Mouse (Mus musculus): ENCODE results near the gene Cass4. TPM values are rescaled to one million over a fixed set of nuclear protein-coding genes. Genes with fewer than 3 reads are reported as not detected.

Cass4 gene
- polyA plus RNA-seq (2012; rRNA removed): 0.22 and 0.30 TPM in 2 replicates

DNA sequence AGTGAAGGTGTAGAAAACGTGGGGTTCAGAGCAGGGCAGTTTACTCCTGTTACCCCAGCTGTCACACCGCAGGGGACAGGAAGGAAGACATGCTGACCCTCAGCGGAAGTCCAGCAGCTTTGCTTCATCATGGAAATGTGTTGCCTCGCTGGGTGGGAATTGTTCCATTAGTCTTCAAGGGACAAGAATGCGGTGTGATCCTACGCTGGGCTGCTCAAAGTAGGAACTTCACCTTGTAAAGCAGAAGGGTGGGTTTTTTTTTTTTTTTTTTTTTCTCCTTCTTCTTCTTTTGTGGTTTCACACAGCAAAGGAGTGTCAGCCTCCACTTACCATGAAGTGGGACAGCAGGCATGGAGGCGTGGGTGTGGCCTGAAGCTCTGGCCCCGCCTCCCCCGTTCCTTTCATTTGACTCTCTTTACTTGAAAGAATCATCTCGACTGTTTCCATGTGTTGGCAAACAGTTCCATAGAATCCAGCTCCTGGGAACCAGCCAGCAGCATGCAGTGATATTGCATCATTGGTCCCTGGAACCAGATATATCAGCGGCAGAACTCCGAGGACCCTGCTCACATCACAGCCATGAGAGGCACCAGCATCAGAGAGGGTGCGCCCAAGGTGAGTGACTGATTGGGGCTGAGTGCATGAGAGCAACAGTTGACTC is at the start of gene Cass4:
Cass4 (plus strand) TSS at position 404 of the 661 bp plus-strand sequence.
- DNase-seq: peak; percentile 10
- no peaks in the 10 kb centered on the region for H3K27me3 ChIP-seq (replicated peaks; ENCODE audit: control insufficient read depth, insufficient read depth, low read length)
- H3K27ac ChIP-seq (ENCODE audit: insufficient read depth, low read depth, low read length): no peak within 1 kb of the TSS
- H3K4me1 ChIP-seq (ENCODE audit: control insufficient read depth, insufficient read depth, low read length): no peaks in the 10 kb centered on the region
- TF ChIP-seq POLR2A (IDR thresholded peaks at IDR 0.05; ENCODE audit: low read depth, low read length) (no peak), CTCF (conservative IDR thresholded peaks at IDR 0.05; ENCODE audit: insufficient read depth, insufficient read length, low read depth, low read length) (no peak)
- no peaks in the 10 kb centered on the region for H3K36me3 ChIP-seq (ENCODE audit: control insufficient read depth, insufficient read depth, low read length)
- 36% methylated on average over 13 of the region's 13 CpGs for WGBS
- H3K4me3 ChIP-seq (ENCODE audit: insufficient read depth, low read depth, low read length): no peak within 1 kb of the TSS; the same call in 1 of the 2 replicates

DNA sequence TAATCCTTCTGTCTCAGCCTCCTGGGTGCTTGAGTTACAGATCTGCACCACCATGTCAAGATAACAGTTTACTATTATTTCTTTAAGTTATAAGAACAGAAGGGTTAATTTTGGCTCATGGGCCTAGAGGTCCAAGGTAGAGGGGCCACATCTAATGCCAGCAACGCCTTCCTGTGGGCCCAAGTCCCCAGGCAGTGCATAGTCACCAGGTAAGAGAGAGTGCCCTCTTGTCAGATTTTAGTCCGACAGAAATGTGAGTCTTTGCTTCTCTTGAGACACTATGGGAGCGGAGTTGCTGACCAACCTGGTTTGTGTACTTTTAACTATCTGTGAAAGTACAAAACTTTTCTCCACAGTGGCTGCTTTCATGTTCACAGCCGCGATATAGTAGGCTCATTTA is 48.9 kb upstream of the Cass4 start:
- no peak for DNase-seq
- WGBS: 24% methylated on average over 5 of the region's 5 CpGs
- no peaks in the 10 kb centered on the region for H3K27me3 ChIP-seq (replicated peaks; ENCODE audit: control insufficient read depth, insufficient read depth, low read length)
- TF ChIP-seq POLR2A (IDR thresholded peaks at IDR 0.05; ENCODE audit: low read depth, low read length) (no peak), CTCF (conservative IDR thresholded peaks at IDR 0.05; ENCODE audit: insufficient read depth, insufficient read length, low read depth, low read length) (no peak)
- no peak overlapping the region for H3K27ac ChIP-seq (ENCODE audit: insufficient read depth, low read depth, low read length)
- no peaks in the 10 kb centered on the region for H3K36me3 ChIP-seq (ENCODE audit: control insufficient read depth, insufficient read depth, low read length)
- peaks cover 4% of the 10 kb centered on the region; the same call in 1 of the 2 replicates for H3K4me1 ChIP-seq (ENCODE audit: control insufficient read depth, insufficient read depth, low read length)
- H3K4me3 ChIP-seq (ENCODE audit: insufficient read depth, low read depth, low read length): no peak overlapping the region

DNA sequence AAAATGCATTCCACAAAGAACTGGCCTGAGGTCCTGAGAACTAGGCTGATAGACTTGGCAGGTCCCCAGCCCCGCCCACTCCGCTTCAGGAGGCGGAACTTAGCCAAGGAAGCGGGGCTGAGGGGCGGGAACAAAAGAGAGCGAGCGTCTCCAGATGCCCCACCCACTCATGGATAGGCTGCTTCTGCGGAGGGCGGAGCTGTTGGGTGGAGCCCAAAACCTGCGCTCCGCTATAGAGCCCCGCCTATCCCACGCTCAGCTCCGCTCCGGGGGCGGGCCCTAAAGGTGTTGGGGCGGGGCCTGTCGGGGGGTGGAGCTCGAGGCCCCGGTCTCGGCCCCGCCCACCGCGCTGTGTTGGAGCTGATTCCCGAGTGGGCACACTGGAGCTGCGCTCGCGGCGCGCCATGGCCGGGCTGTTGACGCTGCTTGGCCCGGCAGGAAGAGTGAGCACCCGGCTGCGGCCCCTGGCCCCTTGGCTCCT is 48.3 kb upstream of the Cass4 start, which contains the start of gene Fam210b:
Fam210b (plus strand) TSS at position 308 of the 481 bp plus-strand sequence.
- Histone ChIP-seq H3K4me1 (ENCODE audit: control insufficient read depth, insufficient read depth, low read length) (peaks cover 4% of the 10 kb centered on the region; the same call in 1 of the 2 replicates), H3K4me3 (ENCODE audit: insufficient read depth, low read depth, low read length) (peak within 1 kb of the TSS; percentile 96), H3K27me3 (replicated peaks; ENCODE audit: control insufficient read depth, insufficient read depth, low read length) (no peaks in the 10 kb centered on the region), H3K27ac (ENCODE audit: insufficient read depth, low read depth, low read length) (peak within 1 kb of the TSS; percentile 53), H3K36me3 (ENCODE audit: control insufficient read depth, insufficient read depth, low read length) (no peaks in the 10 kb centered on the region)
- WGBS: 1% methylated on average over 35 of the region's 35 CpGs
- DNase-seq: peak; percentile 99
- TF ChIP-seq POLR2A (IDR thresholded peaks at IDR 0.05; ENCODE audit: low read depth, low read length) (peak; percentile 48), CTCF (conservative IDR thresholded peaks at IDR 0.05; ENCODE audit: insufficient read depth, insufficient read length, low read depth, low read length) (no peak)

DNA sequence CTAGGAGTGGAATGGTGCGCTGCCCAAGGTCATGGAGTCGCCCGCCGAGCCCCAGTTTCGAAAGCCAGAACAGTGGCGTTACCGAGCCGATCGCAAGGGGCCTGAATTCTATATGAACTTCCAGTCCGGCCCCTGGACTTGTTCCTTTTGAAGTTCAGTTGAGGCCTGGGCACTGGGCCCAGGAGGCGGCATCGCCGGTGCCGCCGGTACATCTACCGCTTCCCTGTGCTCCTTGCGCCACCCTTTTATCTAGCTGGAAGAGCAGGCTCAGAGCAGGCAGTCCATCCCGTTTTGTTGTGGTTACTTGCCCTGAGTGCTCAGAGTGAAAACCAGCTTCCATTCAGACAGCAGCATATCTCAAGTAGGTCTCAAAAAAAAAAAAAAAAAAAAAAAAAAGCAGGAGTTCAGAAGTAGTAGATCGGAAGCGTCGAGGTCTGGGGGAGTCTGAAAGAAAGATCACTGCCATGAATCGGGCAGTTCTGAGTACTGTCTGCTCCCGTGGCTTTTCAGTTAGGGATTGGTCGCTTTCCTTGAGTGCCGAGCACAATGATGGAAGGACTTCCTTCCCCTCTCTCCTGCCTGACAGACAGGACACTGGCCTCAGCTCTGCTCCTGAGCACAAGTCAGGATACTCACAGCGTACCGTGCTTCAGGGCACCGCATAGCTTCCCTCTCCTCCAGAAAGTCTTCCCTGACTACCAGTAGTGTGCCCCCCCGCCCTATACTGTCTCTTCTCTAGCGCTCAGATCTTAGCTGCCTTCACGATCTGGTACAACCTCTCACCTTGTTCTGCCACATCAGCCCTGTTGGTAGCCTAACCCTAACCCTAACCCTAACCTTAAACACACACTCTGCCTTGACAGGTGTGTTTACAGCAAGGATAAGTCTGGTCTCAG is 47.3 kb upstream of the Cass4 start:
- H3K27me3 ChIP-seq (replicated peaks; ENCODE audit: control insufficient read depth, insufficient read depth, low read length): no peaks in the 10 kb centered on the region
- WGBS: 14% methylated on average over 31 of the region's 31 CpGs
- no peak for TF ChIP-seq POLR2A (IDR thresholded peaks at IDR 0.05; ENCODE audit: low read depth, low read length)
- TF ChIP-seq CTCF (conservative IDR thresholded peaks at IDR 0.05; ENCODE audit: insufficient read depth, insufficient read length, low read depth, low read length): 0 out of 2 replicates have a peak, but pooled peaks have one; percentile 11
- H3K4me1 ChIP-seq (ENCODE audit: control insufficient read depth, insufficient read depth, low read length): peaks cover 4% of the 10 kb centered on the region; the same call in 1 of the 2 replicates
- peak; percentile 67 for DNase-seq
- H3K27ac ChIP-seq (ENCODE audit: insufficient read depth, low read depth, low read length): no peak overlapping the region
- no peaks in the 10 kb centered on the region for H3K36me3 ChIP-seq (ENCODE audit: control insufficient read depth, insufficient read depth, low read length)
- H3K4me3 ChIP-seq (ENCODE audit: insufficient read depth, low read depth, low read length): peak overlapping the region; percentile 96

DNA sequence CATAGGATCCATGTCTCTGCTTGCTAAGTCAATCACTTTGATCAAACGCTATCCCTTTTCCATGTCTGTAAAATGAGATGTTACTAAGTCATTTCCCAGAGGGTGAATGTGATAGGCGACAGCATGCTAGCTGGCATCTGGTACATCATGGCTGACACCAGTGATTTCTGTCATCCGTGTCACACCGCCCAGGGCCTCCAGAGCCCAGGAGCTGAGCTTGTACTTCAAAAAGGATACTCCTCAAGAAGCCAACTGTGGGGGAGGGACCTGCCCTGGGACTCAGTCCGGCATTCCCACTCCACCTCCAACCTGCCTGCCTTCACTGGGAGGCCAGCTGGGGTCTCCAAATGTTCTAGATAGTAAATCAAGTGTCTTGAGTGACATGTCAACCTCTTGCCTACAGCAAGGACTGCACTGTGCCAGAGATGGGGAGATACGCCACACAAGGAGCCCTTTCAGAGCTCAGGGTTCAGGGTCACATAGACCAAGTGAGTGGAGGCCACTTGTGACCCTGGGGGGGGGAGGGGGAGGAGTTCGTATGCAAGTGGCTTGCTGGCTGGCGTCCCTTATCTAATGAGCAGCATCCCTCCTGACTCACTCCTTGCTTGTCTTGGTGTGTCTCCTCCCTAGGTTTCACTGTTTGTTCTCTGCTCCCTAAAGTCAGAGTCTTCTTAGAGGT is 46.5 kb upstream of the Cass4 start:
- WGBS: 86% methylated on average over 8 of the region's 8 CpGs
- DNase-seq: no peak
- TF ChIP-seq POLR2A (IDR thresholded peaks at IDR 0.05; ENCODE audit: low read depth, low read length): no peak
- Histone ChIP-seq H3K36me3 (ENCODE audit: control insufficient read depth, insufficient read depth, low read length) (no peaks in the 10 kb centered on the region), H3K27ac (ENCODE audit: insufficient read depth, low read depth, low read length) (no peak overlapping the region), H3K4me1 (ENCODE audit: control insufficient read depth, insufficient read depth, low read length) (peaks cover 4% of the 10 kb centered on the region; the same call in 1 of the 2 replicates), H3K27me3 (replicated peaks; ENCODE audit: control insufficient read depth, insufficient read depth, low read length) (no peaks in the 10 kb centered on the region), H3K4me3 (ENCODE audit: insufficient read depth, low read depth, low read length) (no peak overlapping the region)

DNA sequence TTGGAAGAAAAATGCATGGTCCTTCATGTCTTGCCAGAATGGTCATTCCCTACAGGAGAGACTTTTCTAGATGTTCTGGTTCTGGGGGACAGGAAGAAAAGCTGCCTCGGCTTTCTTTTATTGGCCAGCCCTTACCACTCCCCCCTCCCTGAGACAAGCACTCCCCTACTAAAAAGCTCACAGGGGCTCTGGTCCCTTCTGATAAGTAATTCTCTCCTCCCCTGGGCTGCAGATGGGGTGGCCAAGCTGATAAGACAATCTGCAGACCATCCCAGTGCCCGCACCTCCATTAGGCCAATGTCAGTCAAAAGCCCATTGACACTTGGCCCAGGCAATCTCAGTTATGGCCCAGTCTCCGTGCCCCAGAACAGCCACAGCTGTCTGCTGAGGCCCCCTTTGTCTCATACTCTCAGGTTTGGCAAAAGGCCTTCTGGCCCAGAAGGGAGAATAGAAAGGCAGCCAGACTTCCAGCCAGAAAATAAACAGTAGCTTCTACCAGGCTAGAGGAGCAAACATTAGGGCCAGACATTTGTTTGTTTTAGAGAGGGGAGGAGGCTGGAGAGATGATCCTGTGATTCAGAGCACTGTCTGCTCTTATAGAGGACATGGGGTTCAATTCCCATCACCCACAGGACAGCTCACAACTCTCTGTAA is 45.2 kb upstream of the Cass4 start:
- Histone ChIP-seq H3K4me3 (ENCODE audit: insufficient read depth, low read depth, low read length) (no peak overlapping the region), H3K36me3 (ENCODE audit: control insufficient read depth, insufficient read depth, low read length) (no peaks in the 10 kb centered on the region), H3K27ac (ENCODE audit: insufficient read depth, low read depth, low read length) (no peak overlapping the region), H3K4me1 (ENCODE audit: control insufficient read depth, insufficient read depth, low read length) (peaks cover 4% of the 10 kb centered on the region; the same call in 1 of the 2 replicates), H3K27me3 (replicated peaks; ENCODE audit: control insufficient read depth, insufficient read depth, low read length) (no peaks in the 10 kb centered on the region)
- no peak for DNase-seq
- TF ChIP-seq CTCF (conservative IDR thresholded peaks at IDR 0.05; ENCODE audit: insufficient read depth, insufficient read length, low read depth, low read length): no peak
- no peak for TF ChIP-seq POLR2A (IDR thresholded peaks at IDR 0.05; ENCODE audit: low read depth, low read length)
- 70% methylated on average over 3 of the region's 3 CpGs for WGBS

Data from kidney, adult 2 months (tissue).